Mouse (Mus musculus): ENCODE results near the gene Fance. TPM values are rescaled to one million over a fixed set of nuclear protein-coding genes. Genes with fewer than 3 reads are reported as not detected.
A peak's percentile ranks its signal among the peaks of the same experiment; 100 is the strongest.
"Not testable (repeated sequence)": the region's sequence is repeated elsewhere in the genome, so short reads cannot be mapped to it uniquely, and the experiment has no call there.

The Fance gene
- total RNA-seq, 2 experiments from 2014 or later: 25.4 to 25.5 TPM

GRCm38 (mm10) chr17:28324416-28324815 lies 11.1 kb downstream of the Fance start:
- DNase-seq (ENCODE audit: low spot score in 2 of 2): not testable (repeated sequence)

- no peak for DNase-seq (ENCODE audit: low spot score in 2 of 2)
These were observed 12.4 kb downstream of the Fance start for GRCm38 (mm10) chr17:28325751-28326150.

- DNase-seq (ENCODE audit: low spot score in 2 of 2): no peak
These were observed 13.6 kb downstream of the Fance start for GRCm38 (mm10) chr17:28326951-28327350.

- DNase-seq (ENCODE audit: low spot score in 2 of 2): peak; percentile 21 to 51
These were observed 14.5 kb downstream of the Fance start for GRCm38 (mm10) chr17:28327673-28328325.

- DNase-seq (ENCODE audit: low spot score in 2 of 2): peak; percentile 97 to 98
These were observed 15.1 kb downstream of the Fance start, which contains the start of gene Rpl10a for GRCm38 (mm10) chr17:28328366-28328928. Gene Rpl10a, plus strand, starts transcription at chr17:28328471.

- no peak for DNase-seq (ENCODE audit: low spot score in 2 of 2)
These were observed 15.6 kb downstream of the Fance start for GRCm38 (mm10) chr17:28328946-28329345.

- no peak for DNase-seq (ENCODE audit: low spot score in 2 of 2)
These were observed 16.3 kb downstream of the Fance start for GRCm38 (mm10) chr17:28329503-28330231.

GRCm38 (mm10) chr17:28330232-28330546 lies 16.9 kb downstream of the Fance start:
- no peak for DNase-seq (ENCODE audit: low spot score in 2 of 2)

- not testable (repeated sequence) for DNase-seq (ENCODE audit: low spot score in 2 of 2)
These were observed 17.3 kb downstream of the Fance start for GRCm38 (mm10) chr17:28330590-28330989.

- no peak for DNase-seq (ENCODE audit: low spot score in 2 of 2)
These were observed 18.2 kb downstream of the Fance start for GRCm38 (mm10) chr17:28331241-28332112.

GRCm38 (mm10) chr17:28332113-28332914 lies 19.0 kb downstream of the Fance start:
- no peak for DNase-seq (ENCODE audit: low spot score in 2 of 2)

- DNase-seq (ENCODE audit: low spot score in 2 of 2): no peak
These were observed 19.7 kb downstream of the Fance start for GRCm38 (mm10) chr17:28332915-28333546.

GRCm38 (mm10) chr17:28335267-28335666 lies 21.9 kb downstream of the Fance start:
- no peak for DNase-seq (ENCODE audit: low spot score in 2 of 2)

GRCm38 (mm10) chr17:28337547-28337946 lies 24.2 kb downstream of the Fance start:
- no peak for DNase-seq (ENCODE audit: low spot score in 2 of 2)

- DNase-seq (ENCODE audit: low spot score in 2 of 2): no peak
These were observed 27.3 kb downstream of the Fance start for GRCm38 (mm10) chr17:28340578-28340977.

- DNase-seq (ENCODE audit: low spot score in 2 of 2): peak; percentile 38 to 60
These were observed 27.8 kb downstream of the Fance start for GRCm38 (mm10) chr17:28341091-28341490.

GRCm38 (mm10) chr17:28344050-28344607 lies 30.8 kb downstream of the Fance start:
- DNase-seq (ENCODE audit: low spot score in 2 of 2): no peak

GRCm38 (mm10) chr17:28344670-28345069 lies 31.4 kb downstream of the Fance start:
- DNase-seq (ENCODE audit: low spot score in 2 of 2): no peak

- DNase-seq (ENCODE audit: low spot score in 2 of 2): no peak
These were observed 32.0 kb downstream of the Fance start for GRCm38 (mm10) chr17:28345271-28345721.

GRCm38 (mm10) chr17:28345882-28346281 lies 32.6 kb downstream of the Fance start:
- no peak for DNase-seq (ENCODE audit: low spot score in 2 of 2)
